Comparison of ENCODE assay signal across 21 mouse cellular contexts in genomic region chr8:91098106-91098505, GRCm38 (mm10).
"Had no signal": no experiment of that assay in that cellular context is flagged by ENCODE, and none has a peak within 500 bp of the region (broad histone marks: within the 10 kb centered on the region; RNA-seq: fewer than 3 reads in every experiment).

No protein-coding gene starts in this region.

- H3K4me2 ChIP-seq: limb, embryonic 13.5 days; liver, embryonic 12.5 days; liver, embryonic 15.5 days; lung, embryonic 15.5 days; midbrain, embryonic 12.5 days; neural tube, embryonic 13.5 days; stomach, embryonic 15.5 days had no signal

- ATAC-seq: intestine, postnatal 0 days; liver, embryonic 12.5 days; midbrain, embryonic 16.5 days had no signal

- H3K27ac ChIP-seq: layer of hippocampus, adult 2 months; limb, embryonic 10.5 days; limb, embryonic 13.5 days; liver, embryonic 12.5 days; liver, embryonic 15.5 days; lung, embryonic 15.5 days; midbrain, embryonic 12.5 days; neural tube, embryonic 13.5 days; stomach, embryonic 15.5 days had no signal

- DNase-seq: layer of hippocampus, adult 9-11 months; liver; lung, adult 18-20 months; lung, postnatal 10 days; lung, postnatal 36 days; retina, postnatal 1 day; right cerebral cortex, postnatal 25 days; spleen, adult 18-20 months; thymus, postnatal 25 days had no signal

- H3K4me1 ChIP-seq: limb, embryonic 10.5 days; limb, embryonic 13.5 days; liver, embryonic 12.5 days; liver, embryonic 15.5 days; lung, embryonic 15.5 days; midbrain, embryonic 12.5 days; neural tube, embryonic 13.5 days; stomach, embryonic 15.5 days had no signal

- H3K9me3 ChIP-seq: limb, embryonic 10.5 days; limb, embryonic 13.5 days; liver, embryonic 12.5 days; liver, embryonic 15.5 days; lung, embryonic 15.5 days; midbrain, embryonic 12.5 days; neural tube, embryonic 13.5 days; stomach, embryonic 15.5 days had no signal

- H3K4me3 ChIP-seq: layer of hippocampus, adult 2 months; limb, embryonic 10.5 days; limb, embryonic 13.5 days; liver, embryonic 12.5 days; liver, embryonic 15.5 days; lung, embryonic 15.5 days; midbrain, embryonic 12.5 days; myocyte; neural tube, embryonic 13.5 days; stomach, embryonic 15.5 days had no signal

- H3K27me3 ChIP-seq: limb, embryonic 13.5 days; liver, embryonic 12.5 days; liver, embryonic 15.5 days; lung, embryonic 15.5 days; midbrain, embryonic 12.5 days; neural tube, embryonic 13.5 days; stomach, embryonic 15.5 days had no signal

- H3K9ac ChIP-seq: limb, embryonic 13.5 days; liver, embryonic 12.5 days; liver, embryonic 15.5 days; lung, embryonic 15.5 days; midbrain, embryonic 12.5 days; neural tube, embryonic 13.5 days; stomach, embryonic 15.5 days had no signal
